Mouse (Mus musculus): ENCODE results near the gene Poldip2.
"Not testable (repeated sequence)": the region's sequence is repeated elsewhere in the genome, so short reads cannot be mapped to it uniquely, and the experiment has no call there.

Gene Poldip2

GRCm38 (mm10) chr11:78501529-78501928 is 10.5 kb upstream of the Poldip2 start:
- no peak for DNase-seq (ENCODE audit: low read depth, low spot score)

- DNase-seq (ENCODE audit: low read depth, low spot score) = no peak
These were observed 8.9 kb upstream of the Poldip2 start, which contains the start of gene Sebox for GRCm38 (mm10) chr11:78502909-78503650. Sebox (plus strand) TSS chr11:78503447.

GRCm38 (mm10) chr11:78505430-78505829 is 6.6 kb upstream of the Poldip2 start:
- DNase-seq (ENCODE audit: low read depth, low spot score) = no peak

GRCm38 (mm10) chr11:78509148-78509547 is 2.8 kb upstream of the Poldip2 start:
- DNase-seq (ENCODE audit: low read depth, low spot score) = peak; percentile 51

GRCm38 (mm10) chr11:78513106-78513790 is 1.3 kb downstream of the Poldip2 start:
- no peak for DNase-seq (ENCODE audit: low read depth, low spot score)

GRCm38 (mm10) chr11:78515549-78516325 is 3.7 kb downstream of the Poldip2 start:
- no peak for DNase-seq (ENCODE audit: low read depth, low spot score)

GRCm38 (mm10) chr11:78518931-78519330 is 6.9 kb downstream of the Poldip2 start:
- DNase-seq (ENCODE audit: low read depth, low spot score) = no peak

- no peak for DNase-seq (ENCODE audit: low read depth, low spot score)
These were observed 9.9 kb downstream of the Poldip2 start for GRCm38 (mm10) chr11:78521880-78522279.

- peak; percentile 40 for DNase-seq (ENCODE audit: low read depth, low spot score)
These were observed 10.5 kb downstream of the Poldip2 start for GRCm38 (mm10) chr11:78522481-78522997.

GRCm38 (mm10) chr11:78523241-78523955 is 11.4 kb downstream of the Poldip2 start:
- DNase-seq (ENCODE audit: low read depth, low spot score) = no peak

GRCm38 (mm10) chr11:78524838-78525237 is 12.8 kb downstream of the Poldip2 start:
- no peak for DNase-seq (ENCODE audit: low read depth, low spot score)

- no peak for DNase-seq (ENCODE audit: low read depth, low spot score)
These were observed 16.7 kb downstream of the Poldip2 start for GRCm38 (mm10) chr11:78528714-78529113.

GRCm38 (mm10) chr11:78530001-78530400 is 18.0 kb downstream of the Poldip2 start:
- DNase-seq (ENCODE audit: low read depth, low spot score) = no peak

- DNase-seq (ENCODE audit: low read depth, low spot score) = no peak
These were observed 19.1 kb downstream of the Poldip2 start for GRCm38 (mm10) chr11:78531046-78531445.

- DNase-seq (ENCODE audit: low read depth, low spot score) = not testable (repeated sequence)
These were observed 19.5 kb downstream of the Poldip2 start for GRCm38 (mm10) chr11:78531515-78531914.

GRCm38 (mm10) chr11:78534516-78534915 is 22.5 kb downstream of the Poldip2 start:
- DNase-seq (ENCODE audit: low read depth, low spot score) = no peak

- peak; percentile 68 for DNase-seq (ENCODE audit: low read depth, low spot score)
These were observed 23.5 kb downstream of the Poldip2 start for GRCm38 (mm10) chr11:78535376-78536079.

- peak; percentile 100 for DNase-seq (ENCODE audit: low read depth, low spot score)
These were observed 24.2 kb downstream of the Poldip2 start, which contains the start of the genes Tnfaip1 and Ift20 for GRCm38 (mm10) chr11:78536080-78536689. Tnfaip1 (minus strand) TSS chr11:78536332. Ift20 (plus strand) TSS chr11:78536361.

- DNase-seq (ENCODE audit: low read depth, low spot score) = no peak
These were observed 24.7 kb downstream of the Poldip2 start for GRCm38 (mm10) chr11:78536690-78537084.

GRCm38 (mm10) chr11:78540358-78540757 is 28.4 kb downstream of the Poldip2 start:
- no peak for DNase-seq (ENCODE audit: low read depth, low spot score)
